Mouse (Mus musculus): ENCODE results near the gene Rab3a. TPM values are rescaled to one million over a fixed set of nuclear protein-coding genes. Genes with fewer than 3 reads are reported as not detected.

Rab3a gene
- total and polyA plus RNA-seq, 3 experiments = 46.5 to 89.1 (median 48.0) TPM

GRCm38 (mm10) chr8:70764026-70764425, 9.5 kb downstream of the Rab3a start:
- H3K36me3 ChIP-seq (ENCODE audit: control insufficient read depth, insufficient read depth, low read length) = no peaks in the 10 kb centered on the region
- H3K27me3 ChIP-seq (ENCODE audit: control insufficient read depth, insufficient read depth, low read length) = no peaks in the 10 kb centered on the region
- H3K4me1 ChIP-seq (ENCODE audit: control insufficient read depth, insufficient read depth, low read length) = peaks cover 12% of the 10 kb centered on the region
- DNase-seq = no peak
- H3K9ac ChIP-seq (ENCODE audit: low read depth, low read length) = no peak overlapping the region
- no peak overlapping the region for H3K27ac ChIP-seq
- H3K4me3 ChIP-seq = no peak overlapping the region
- no peaks in the 10 kb centered on the region for H3K79me2 ChIP-seq (replicated peaks; ENCODE audit: control insufficient read depth, insufficient read depth, low read length)
- 71% methylated on average over 8 of the region's 8 CpGs for WGBS
- no peak for TF ChIP-seq CTCF (IDR thresholded peaks at IDR 0.05)
- intact Hi-C loops (cut with DNase I) = no loop called here

DNA sequence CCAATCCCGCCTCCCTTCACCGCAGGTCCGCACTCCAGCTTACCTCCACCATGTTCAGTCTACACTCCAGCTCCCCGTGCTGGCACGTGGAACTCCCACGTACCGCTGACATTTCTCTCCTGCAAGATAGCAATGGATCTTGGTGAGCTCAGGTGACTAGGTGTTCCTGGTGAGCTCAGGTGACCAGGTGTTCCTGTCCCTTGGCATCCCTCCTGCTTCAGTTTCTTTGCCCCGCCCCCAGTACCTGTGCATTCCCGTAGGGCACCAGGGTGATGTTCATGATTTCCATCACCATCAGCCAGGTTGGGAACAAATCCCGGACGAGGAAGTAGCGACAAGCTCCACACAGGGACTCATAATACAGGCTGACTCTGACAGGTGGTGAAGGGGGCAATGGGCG, 10.2 kb downstream of the Rab3a start:
- Histone ChIP-seq H3K79me2 (replicated peaks; ENCODE audit: control insufficient read depth, insufficient read depth, low read length) (no peaks in the 10 kb centered on the region), H3K27me3 (ENCODE audit: control insufficient read depth, insufficient read depth, low read length) (no peaks in the 10 kb centered on the region), H3K9ac (ENCODE audit: low read depth, low read length) (no peak overlapping the region), H3K4me1 (ENCODE audit: control insufficient read depth, insufficient read depth, low read length) (peaks cover 11% of the 10 kb centered on the region), H3K36me3 (ENCODE audit: control insufficient read depth, insufficient read depth, low read length) (no peaks in the 10 kb centered on the region), H3K4me3 (no peak overlapping the region), H3K27ac (no peak overlapping the region)
- WGBS = 92% methylated on average over 13 of the region's 13 CpGs
- no peak for DNase-seq
- no peak for TF ChIP-seq CTCF (IDR thresholded peaks at IDR 0.05)
- TF ChIP-seq POLR2A (IDR thresholded peaks at IDR 0.05; ENCODE audit: insufficient read depth, low read depth, low read length) = no peak
- no peak for TF ChIP-seq EP300 (IDR thresholded peaks at IDR 0.05; ENCODE audit: insufficient read depth, low read depth, low read length)
- intact Hi-C loops (cut with DNase I) = no loop called here

- TF ChIP-seq POLR2A (IDR thresholded peaks at IDR 0.05; ENCODE audit: insufficient read depth, low read depth, low read length) (no peak), EP300 (IDR thresholded peaks at IDR 0.05; ENCODE audit: insufficient read depth, low read depth, low read length) (no peak), CTCF (IDR thresholded peaks at IDR 0.05) (no peak)
- no peaks in the 10 kb centered on the region for H3K36me3 ChIP-seq (ENCODE audit: control insufficient read depth, insufficient read depth, low read length)
- H3K4me3 ChIP-seq = peak overlapping the region; percentile 51
- intact Hi-C loops (cut with DNase I) = no loop called here
- H3K9ac ChIP-seq (ENCODE audit: low read depth, low read length) = no peak overlapping the region
- peaks cover 7% of the 10 kb centered on the region for H3K4me1 ChIP-seq (ENCODE audit: control insufficient read depth, insufficient read depth, low read length)
- whole genome bisulfite sequencing = 65% methylated on average over 9 of the region's 9 CpGs
- H3K27ac ChIP-seq = no peak overlapping the region; the same call in 1 of the 2 replicates
- DNase-seq = no peak
- no peaks in the 10 kb centered on the region for H3K79me2 ChIP-seq (replicated peaks; ENCODE audit: control insufficient read depth, insufficient read depth, low read length)
- H3K27me3 ChIP-seq (ENCODE audit: control insufficient read depth, insufficient read depth, low read length) = no peaks in the 10 kb centered on the region
These were observed 10.8 kb downstream of the Rab3a start for GRCm38 (mm10) chr8:70765329-70765728.

DNA sequence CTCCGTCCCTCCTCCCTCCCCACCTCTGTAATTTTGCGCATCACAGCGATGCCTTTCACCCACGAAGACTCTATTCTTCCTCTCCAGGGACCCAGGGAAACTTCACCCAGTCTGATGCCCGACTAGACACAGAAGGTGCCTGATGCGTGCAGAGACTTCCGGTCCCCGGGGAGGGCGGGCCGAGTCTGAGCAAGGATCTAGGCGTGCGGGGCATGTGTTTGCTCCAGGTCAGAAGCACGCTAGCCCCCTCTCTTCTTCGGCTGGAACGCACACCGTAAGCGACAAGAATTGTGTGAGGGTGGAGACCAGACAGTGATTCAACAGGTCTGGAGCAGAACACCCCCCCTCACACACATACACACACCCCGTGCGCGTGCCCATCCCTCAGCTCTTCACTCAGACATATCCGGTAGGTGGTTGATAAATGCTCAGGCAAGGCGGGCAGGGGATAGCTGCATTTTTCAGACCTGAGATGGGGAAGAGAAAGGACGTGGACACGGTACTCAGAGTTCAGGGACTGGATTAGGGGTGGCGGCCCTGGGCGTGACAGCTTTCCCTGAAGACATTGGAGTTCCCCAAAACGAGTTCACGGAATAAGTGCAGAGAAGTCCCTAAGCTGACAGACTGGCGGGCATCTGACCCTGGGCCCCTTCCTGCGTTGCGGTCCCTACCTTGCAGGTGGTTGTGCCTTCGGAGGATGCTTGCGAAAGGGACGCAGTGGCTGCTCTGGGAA, 11.5 kb downstream of the Rab3a start:
- Histone ChIP-seq H3K79me2 (replicated peaks; ENCODE audit: control insufficient read depth, insufficient read depth, low read length) (no peaks in the 10 kb centered on the region), H3K4me1 (ENCODE audit: control insufficient read depth, insufficient read depth, low read length) (peaks cover 7% of the 10 kb centered on the region), H3K9ac (ENCODE audit: low read depth, low read length) (peak overlapping the region; percentile 41), H3K4me3 (peak overlapping the region; percentile 51), H3K27ac (peak overlapping the region; percentile 62), H3K27me3 (ENCODE audit: control insufficient read depth, insufficient read depth, low read length) (no peaks in the 10 kb centered on the region), H3K36me3 (ENCODE audit: control insufficient read depth, insufficient read depth, low read length) (no peaks in the 10 kb centered on the region)
- peak; percentile 68 to 73 for DNase-seq
- TF ChIP-seq CTCF (IDR thresholded peaks at IDR 0.05) (no peak), EP300 (IDR thresholded peaks at IDR 0.05; ENCODE audit: insufficient read depth, low read depth, low read length) (no peak), POLR2A (IDR thresholded peaks at IDR 0.05; ENCODE audit: insufficient read depth, low read depth, low read length) (no peak)
- WGBS = 5% methylated on average over 34 of the region's 34 CpGs
- intact Hi-C loops (cut with DNase I) = loop anchor here (2.0 kb wide), 1 partner anchor 75 kb away; no protein-coding TSS in a partner anchor

GRCm38 (mm10) chr8:70766571-70767440, 12.3 kb downstream of the Rab3a start:
- intact Hi-C loops (cut with DNase I) = loop anchor here (2.0 kb wide), 1 partner anchor 74 kb away; no protein-coding TSS in a partner anchor

More at GRCm38 (mm10) chr8:70766571-70767440, 12.3 kb downstream of the Rab3a start:
- 12% methylated on average over 21 of the region's 21 CpGs for whole genome bisulfite sequencing
- Histone ChIP-seq H3K9ac (ENCODE audit: low read depth, low read length) (peak overlapping the region; percentile 41), H3K4me1 (ENCODE audit: control insufficient read depth, insufficient read depth, low read length) (peaks cover 6% of the 10 kb centered on the region), H3K79me2 (replicated peaks; ENCODE audit: control insufficient read depth, insufficient read depth, low read length) (no peaks in the 10 kb centered on the region), H3K27me3 (ENCODE audit: control insufficient read depth, insufficient read depth, low read length) (no peaks in the 10 kb centered on the region), H3K27ac (peak overlapping the region; percentile 62), H3K36me3 (ENCODE audit: control insufficient read depth, insufficient read depth, low read length) (no peaks in the 10 kb centered on the region), H3K4me3 (peak overlapping the region; percentile 51)
- DNase-seq = peak; percentile 78 to 80
- TF ChIP-seq POLR2A (IDR thresholded peaks at IDR 0.05; ENCODE audit: insufficient read depth, low read depth, low read length) (peak; percentile 77), EP300 (IDR thresholded peaks at IDR 0.05; ENCODE audit: insufficient read depth, low read depth, low read length) (no peak), CTCF (IDR thresholded peaks at IDR 0.05) (no peak)
